Mouse (Mus musculus): ENCODE results near the gene Ifi27l2b.

Ifi27l2b gene

DNA sequence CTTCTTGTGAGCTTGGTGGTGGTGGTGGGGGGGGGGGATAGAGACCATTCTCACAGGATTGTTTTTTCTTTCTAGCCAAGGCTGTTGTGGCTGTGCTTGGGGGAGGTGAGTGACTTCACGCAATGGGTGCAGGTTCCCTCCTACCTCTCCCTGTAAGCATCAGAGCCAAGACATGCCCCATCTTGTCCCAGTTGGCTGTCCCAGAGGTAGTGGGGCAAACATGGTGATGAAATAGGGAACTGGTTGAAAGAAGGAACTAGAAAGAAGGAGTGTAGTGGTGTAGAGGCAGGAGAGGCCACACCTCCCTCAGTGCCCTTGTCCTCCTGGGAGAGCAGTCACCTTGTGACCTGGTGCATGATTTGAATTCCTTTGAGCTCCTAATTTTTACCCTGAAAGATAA lies 19.4 kb downstream of the Ifi27l2b start:
- no peak for DNase-seq (ENCODE audit: low read depth, low spot score)

DNA sequence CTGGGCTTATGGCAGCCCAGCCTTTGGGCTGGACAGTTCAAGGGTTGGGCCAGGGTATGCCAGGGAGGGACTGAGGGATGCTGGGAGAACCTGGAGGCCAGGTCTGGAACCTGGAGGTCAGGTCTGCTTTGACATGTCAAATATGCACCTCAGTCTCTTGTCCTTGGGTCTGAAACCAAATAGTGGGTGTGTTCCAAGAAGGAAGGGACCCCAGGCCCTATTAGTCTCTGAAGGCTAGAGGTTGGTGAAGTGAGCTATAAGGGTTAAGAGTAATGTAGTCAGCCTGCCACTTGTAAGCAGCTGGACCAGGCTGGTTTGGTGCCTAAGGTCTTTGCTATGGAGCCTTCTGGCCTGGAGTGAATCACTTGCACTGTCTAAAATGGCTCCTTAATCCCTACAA lies 22.2 kb downstream of the Ifi27l2b start:
- no peak for DNase-seq (ENCODE audit: low read depth, low spot score)

DNA sequence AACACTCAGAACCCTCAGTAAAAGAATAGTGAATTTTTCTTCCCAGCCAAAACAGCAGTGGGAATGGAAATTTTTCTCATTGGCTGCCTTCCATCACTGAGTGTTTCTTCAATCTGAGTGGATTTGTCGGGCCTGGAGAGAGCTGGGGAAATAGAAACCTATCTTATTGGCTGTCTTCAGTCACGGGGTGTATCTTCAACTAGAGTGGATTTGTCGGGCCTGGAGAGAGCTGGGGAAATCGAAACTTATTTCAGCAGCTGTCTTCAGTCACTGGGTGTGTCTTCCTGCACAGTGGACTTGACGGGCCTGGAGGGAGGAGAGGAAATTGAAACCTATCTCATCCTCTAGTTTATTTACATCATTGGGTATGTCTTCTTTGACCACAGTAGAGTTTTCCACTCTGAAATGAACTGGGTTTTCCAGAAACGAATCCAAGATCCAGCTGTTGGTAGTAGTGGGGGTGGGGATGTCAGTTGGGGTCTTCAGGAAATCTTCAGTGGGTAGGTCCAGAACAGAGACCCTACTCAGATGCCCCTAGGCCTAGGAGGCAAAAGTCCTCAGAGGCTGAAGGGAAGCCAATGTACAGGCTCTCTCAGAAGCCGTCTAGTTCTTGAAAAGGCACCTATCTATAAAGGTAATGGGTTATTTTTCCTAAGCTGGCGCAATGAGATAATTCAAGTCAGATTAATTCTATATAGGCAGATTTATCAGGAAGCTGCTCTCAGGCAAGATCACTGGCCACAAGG lies 22.9 kb downstream of the Ifi27l2b start, which contains the start of gene Ifi27:
Gene Ifi27, plus strand, starts transcription at position 226 of the 746 bp plus-strand sequence.
- peak; percentile 74 for DNase-seq (ENCODE audit: low read depth, low spot score)

- DNase-seq (ENCODE audit: low read depth, low spot score) = no peak
Observed at GRCm38 (mm10) chr12:103433430-103433829, 23.6 kb downstream of the Ifi27l2b start.

- DNase-seq (ENCODE audit: low read depth, low spot score) = no peak
Observed at GRCm38 (mm10) chr12:103426710-103427109, 30.3 kb downstream of the Ifi27l2b start.

- peak; percentile 99 for DNase-seq (ENCODE audit: low read depth, low spot score)
Observed at GRCm38 (mm10) chr12:103425729-103426470, 31.1 kb downstream of the Ifi27l2b start, which contains the start of gene Ddx24. TSS of gene Ddx24 (minus strand) at chr12:103425830.

GRCm38 (mm10) chr12:103425016-103425728 lies 31.9 kb downstream of the Ifi27l2b start:
- no peak for DNase-seq (ENCODE audit: low read depth, low spot score)

GRCm38 (mm10) chr12:103408144-103408543 lies 48.9 kb downstream of the Ifi27l2b start:
- DNase-seq (ENCODE audit: low read depth, low spot score) = peak; percentile 62

DNA sequence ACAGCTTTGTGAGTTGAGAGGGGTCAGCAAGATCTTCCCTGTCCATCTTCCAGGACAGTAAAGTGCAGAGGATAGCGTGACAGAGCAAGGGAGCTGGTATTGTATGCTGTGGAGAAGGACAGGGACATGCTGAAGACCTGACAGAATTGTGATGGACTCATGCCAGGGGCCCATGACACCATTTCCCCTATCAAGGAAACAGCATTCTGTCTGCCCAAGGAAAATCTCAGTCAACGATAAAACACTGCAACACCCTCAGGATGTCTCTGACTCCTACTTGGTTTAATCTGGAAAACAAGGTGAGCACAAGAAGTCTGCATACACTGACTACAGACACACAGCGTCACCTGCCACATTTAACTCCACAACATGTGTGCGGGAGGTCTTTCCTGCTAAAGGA lies 49.3 kb downstream of the Ifi27l2b start, which contains the start of gene 9330161L09Rik:
Gene 9330161L09Rik, minus strand, starts transcription at position 101 of the 400 bp plus-strand sequence.
- DNase-seq (ENCODE audit: low read depth, low spot score) = no peak

GRCm38 (mm10) chr12:103404131-103404530 lies 52.9 kb downstream of the Ifi27l2b start:
- no peak for DNase-seq (ENCODE audit: low read depth, low spot score)
